Mouse (Mus musculus): Measurements from ENCODE around the gene Bola3. TPM values are rescaled to one million over a fixed set of nuclear protein-coding genes. Genes with fewer than 3 reads are reported as not detected.

Gene Bola3
- polyA plus RNA-seq, 1 experiment from 2014 or later: 144 TPM

DNA sequence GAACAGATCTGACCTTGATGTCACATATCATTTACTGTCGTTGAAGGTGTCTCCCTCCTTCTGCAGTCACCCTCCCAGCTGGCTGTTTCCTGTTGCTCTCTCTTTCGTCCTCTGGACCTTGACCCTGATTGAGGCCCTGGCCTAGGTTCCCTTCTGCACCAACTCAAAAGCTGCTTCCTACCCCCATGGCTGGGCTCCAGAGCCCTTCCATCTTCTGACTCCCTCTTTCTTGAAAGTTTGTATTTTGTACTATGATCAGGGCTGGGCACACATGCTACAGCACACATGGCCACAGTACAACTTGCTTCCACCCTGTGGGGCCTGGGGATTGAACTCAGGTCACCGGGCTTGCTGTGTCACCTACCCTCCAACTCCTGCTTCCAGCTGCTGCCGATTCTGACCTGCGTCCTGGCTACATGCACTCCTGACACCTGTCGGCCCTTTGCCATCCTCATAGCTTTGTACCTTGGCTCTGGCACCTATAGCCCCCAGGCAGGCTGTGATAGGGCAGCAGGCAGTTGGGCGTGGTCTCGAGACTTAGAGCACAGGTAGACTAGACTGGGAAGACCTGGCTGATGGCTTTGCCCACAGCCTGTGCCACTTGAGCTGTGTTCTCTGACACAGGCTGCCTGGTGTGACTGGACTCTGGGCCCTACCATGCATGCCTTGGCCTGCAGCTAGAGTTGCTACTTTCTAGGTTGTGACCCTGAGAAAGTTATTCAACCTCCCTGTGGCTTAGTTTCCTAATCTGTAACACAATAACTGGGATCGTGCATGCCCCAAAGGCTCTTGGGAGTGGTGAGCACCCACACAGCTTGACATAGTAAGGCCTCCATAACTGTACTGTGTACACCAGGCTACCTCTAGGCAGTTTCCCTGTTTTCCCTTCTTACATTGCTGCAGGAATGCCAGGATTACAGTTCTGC, 6.2 kb downstream of the Bola3 start:
- TF ChIP-seq CTCF (IDR thresholded peaks at IDR 0.05; ENCODE audit: low read depth): no peak
- no peak overlapping the region for H3K9ac ChIP-seq
- no peak overlapping the region for H3K4me2 ChIP-seq
- no peaks in the 10 kb centered on the region for H3K27me3 ChIP-seq (ENCODE audit: insufficient read depth, low read length)
- H3K4me1 ChIP-seq (ENCODE audit: insufficient read depth): no peaks in the 10 kb centered on the region
- H3K36me3 ChIP-seq (ENCODE audit: insufficient read depth): peaks cover 68% of the 10 kb centered on the region
- 84% methylated on average over 9 of the region's 9 CpGs for WGBS
- DNase-seq: no peak
- no peak overlapping the region for H3K27ac ChIP-seq (ENCODE audit: low read depth)
- ATAC-seq (ENCODE audit: insufficient read depth): no peak
- H3K4me3 ChIP-seq (ENCODE audit: low read depth, low read length): no peak overlapping the region
- no peaks in the 10 kb centered on the region for H3K9me3 ChIP-seq (ENCODE audit: low read depth, low read length)

- Histone ChIP-seq H3K9ac (no peak overlapping the region), H3K36me3 (ENCODE audit: insufficient read depth) (peaks cover 71% of the 10 kb centered on the region), H3K27me3 (ENCODE audit: insufficient read depth, low read length) (no peaks in the 10 kb centered on the region), H3K4me2 (no peak overlapping the region), H3K4me3 (ENCODE audit: low read depth, low read length) (no peak overlapping the region), H3K9me3 (ENCODE audit: low read depth, low read length) (no peaks in the 10 kb centered on the region), H3K4me1 (ENCODE audit: insufficient read depth) (no peaks in the 10 kb centered on the region), H3K27ac (ENCODE audit: low read depth) (no peak overlapping the region)
- ATAC-seq (ENCODE audit: insufficient read depth): peak; percentile 67; the same call in 1 of the 2 replicates
- 25% methylated on average over 7 of the region's 7 CpGs for WGBS
- DNase-seq: peak; percentile 93
- TF ChIP-seq CTCF (IDR thresholded peaks at IDR 0.05; ENCODE audit: low read depth): peak; percentile 98
Observed at GRCm38 (mm10) chr6:83356569-83357138, 7.7 kb downstream of the Bola3 start.

- DNase-seq: no peak
- H3K36me3 ChIP-seq (ENCODE audit: insufficient read depth): peaks cover 75% of the 10 kb centered on the region
Observed at GRCm38 (mm10) chr6:83357436-83357835, 8.5 kb downstream of the Bola3 start.

GRCm38 (mm10) chr6:83361523-83362248, 12.7 kb downstream of the Bola3 start:
- WGBS: 77% methylated on average over 11 of the region's 11 CpGs
- H3K4me3 ChIP-seq (ENCODE audit: low read depth, low read length): no peak overlapping the region
- H3K4me2 ChIP-seq: no peak overlapping the region
- no peak for ATAC-seq (ENCODE audit: insufficient read depth)
- no peaks in the 10 kb centered on the region for H3K4me1 ChIP-seq (ENCODE audit: insufficient read depth)
- peaks cover 75% of the 10 kb centered on the region for H3K36me3 ChIP-seq (ENCODE audit: insufficient read depth)
- DNase-seq: no peak
- no peaks in the 10 kb centered on the region for H3K9me3 ChIP-seq (ENCODE audit: low read depth, low read length)
- no peak for TF ChIP-seq CTCF (IDR thresholded peaks at IDR 0.05; ENCODE audit: low read depth)
- no peak overlapping the region for H3K9ac ChIP-seq
- H3K27me3 ChIP-seq (ENCODE audit: insufficient read depth, low read length): no peaks in the 10 kb centered on the region
- H3K27ac ChIP-seq (ENCODE audit: low read depth): no peak overlapping the region

More at GRCm38 (mm10) chr6:83357436-83357835, 8.5 kb downstream of the Bola3 start:
- H3K4me2 ChIP-seq: no peak overlapping the region
- ATAC-seq (ENCODE audit: insufficient read depth): no peak
- H3K27ac ChIP-seq (ENCODE audit: low read depth): no peak overlapping the region
- H3K9me3 ChIP-seq (ENCODE audit: low read depth, low read length): no peaks in the 10 kb centered on the region
- no peaks in the 10 kb centered on the region for H3K4me1 ChIP-seq (ENCODE audit: insufficient read depth)
- TF ChIP-seq CTCF (IDR thresholded peaks at IDR 0.05; ENCODE audit: low read depth): no peak
- 89% methylated on average over 10 of the region's 10 CpGs for WGBS
- H3K9ac ChIP-seq: no peak overlapping the region
- H3K27me3 ChIP-seq (ENCODE audit: insufficient read depth, low read length): no peaks in the 10 kb centered on the region
- no peak overlapping the region for H3K4me3 ChIP-seq (ENCODE audit: low read depth, low read length)

DNA sequence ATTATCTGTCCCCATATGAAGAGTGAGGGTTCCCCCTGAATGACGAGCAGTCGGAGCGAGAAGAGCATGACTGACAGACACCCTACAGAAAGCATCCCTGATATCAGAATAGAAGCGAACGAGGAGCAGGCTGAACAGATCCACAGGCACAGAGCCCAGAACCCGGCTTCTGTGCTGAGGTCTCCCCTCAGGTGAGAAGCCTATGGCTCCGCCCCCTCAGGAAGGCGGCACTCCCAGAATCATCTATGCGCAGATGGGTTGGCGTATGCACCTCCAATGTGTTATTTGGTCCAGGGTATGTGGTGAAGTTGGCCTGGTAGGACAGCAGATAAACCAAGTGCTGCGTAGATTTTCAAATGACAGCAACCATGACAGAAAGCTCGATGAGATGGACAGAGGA, 14.1 kb downstream of the Bola3 start:
- DNase-seq: no peak
- no peak for TF ChIP-seq CTCF (IDR thresholded peaks at IDR 0.05; ENCODE audit: low read depth)
- Histone ChIP-seq H3K4me2 (no peak overlapping the region), H3K36me3 (ENCODE audit: insufficient read depth) (peaks cover 76% of the 10 kb centered on the region), H3K4me1 (ENCODE audit: insufficient read depth) (no peaks in the 10 kb centered on the region), H3K4me3 (ENCODE audit: low read depth, low read length) (no peak overlapping the region), H3K9ac (no peak overlapping the region), H3K9me3 (ENCODE audit: low read depth, low read length) (no peaks in the 10 kb centered on the region), H3K27me3 (ENCODE audit: insufficient read depth, low read length) (no peaks in the 10 kb centered on the region), H3K27ac (ENCODE audit: low read depth) (no peak overlapping the region)
- no peak for ATAC-seq (ENCODE audit: insufficient read depth)
- 87% methylated on average over 12 of the region's 12 CpGs for WGBS

DNA sequence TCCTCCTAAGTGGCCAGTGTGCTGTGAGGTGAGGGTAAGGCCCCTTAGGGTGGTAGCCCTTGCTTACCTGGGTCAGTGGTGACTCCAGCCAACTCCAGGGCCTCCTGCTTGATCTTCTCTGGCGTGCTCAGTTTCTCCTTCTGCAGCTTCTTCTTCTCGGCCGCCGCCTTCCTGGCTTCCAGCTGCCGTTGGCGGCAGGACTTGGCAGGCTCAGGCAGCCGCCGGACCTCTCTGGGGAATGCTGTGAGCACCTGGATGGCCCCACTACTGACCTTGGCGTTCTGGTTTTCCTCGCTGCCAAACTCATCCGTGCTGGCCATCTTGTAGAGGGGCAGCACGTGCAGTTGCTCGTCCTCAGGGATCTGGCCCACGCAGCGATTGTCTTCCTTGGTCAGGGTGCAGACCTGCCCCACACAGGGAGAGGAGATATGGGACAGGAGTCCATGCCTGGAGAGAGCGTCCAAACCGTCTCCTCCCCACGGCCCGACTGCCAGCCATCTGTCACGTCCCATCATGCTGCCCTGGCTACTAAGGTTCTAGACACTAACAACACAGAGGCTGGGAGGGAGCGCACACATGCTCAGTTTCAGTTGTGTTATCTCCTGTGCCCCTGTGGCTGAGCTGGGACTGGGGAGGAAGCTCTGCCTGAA, 21.5 kb downstream of the Bola3 start:
- no peak for ATAC-seq (ENCODE audit: insufficient read depth)
- DNase-seq: no peak
- Histone ChIP-seq H3K9me3 (ENCODE audit: low read depth, low read length) (no peaks in the 10 kb centered on the region), H3K36me3 (ENCODE audit: insufficient read depth) (peaks cover 97% of the 10 kb centered on the region), H3K4me1 (ENCODE audit: insufficient read depth) (no peaks in the 10 kb centered on the region), H3K4me2 (no peak overlapping the region), H3K4me3 (ENCODE audit: low read depth, low read length) (no peak overlapping the region), H3K27me3 (ENCODE audit: insufficient read depth, low read length) (no peaks in the 10 kb centered on the region), H3K27ac (ENCODE audit: low read depth) (no peak overlapping the region), H3K9ac (no peak overlapping the region)
- TF ChIP-seq CTCF (IDR thresholded peaks at IDR 0.05; ENCODE audit: low read depth): no peak
- WGBS: 85% methylated on average over 21 of the region's 21 CpGs
